Mouse (Mus musculus) kidney, adult 2 months (tissue): Measurements from ENCODE around the gene Dock4. TPM values are rescaled to one million over a fixed set of nuclear protein-coding genes. Genes with fewer than 3 reads are reported as not detected.

ENCODE experiments used
- DNase-seq: peaks from one replicate; pipeline ENCODE4 v3.0.0; 2021
- H3K27ac ChIP-seq: fragments of 200-500 bp; 2 replicates; pipeline ENCODE4 v1.5.1; 2012; ENCODE audit warnings: low read depth, low read length, control low read depth, inconsistent platforms; ENCODE audit not compliant: insufficient read depth
- H3K27me3 ChIP-seq: fragments of 200-500 bp; replicated peaks from 2 replicates; pipeline ENCODE4 v1.6.1; 2012; ENCODE audit warnings: mild to moderate bottlenecking, moderate library complexity, low read length, inconsistent platforms; ENCODE audit not compliant: control insufficient read depth, insufficient read depth
- H3K36me3 ChIP-seq: fragments of 200-500 bp; 2 replicates; pipeline ENCODE4 v1.6.1; 2012; ENCODE audit warnings: mild to moderate bottlenecking, moderate library complexity, low read length, inconsistent platforms; ENCODE audit not compliant: control insufficient read depth, insufficient read depth
- H3K4me1 ChIP-seq: fragments of 200-500 bp; 2 replicates; pipeline ENCODE4 v1.6.1; 2011; ENCODE audit warnings: low read length; ENCODE audit not compliant: control insufficient read depth, insufficient read depth
- H3K4me3 ChIP-seq: fragments of 200-500 bp; 2 replicates; pipeline ENCODE4 v1.5.1; 2011; ENCODE audit warnings: mild to moderate bottlenecking, low read depth, low read length, control low read depth; ENCODE audit not compliant: insufficient read depth
- CTCF ChIP-seq: fragments of 200-500 bp; conservative IDR thresholded peaks from 2 replicates; pipeline ENCODE4 v1.5.1; 2011; ENCODE audit warnings: low read depth, mild to moderate bottlenecking, control low read depth, low read length, moderate library complexity, mixed read lengths; ENCODE audit not compliant: insufficient read depth, insufficient read length
- POLR2A ChIP-seq: fragments of 200-500 bp; IDR thresholded peaks from one replicate; pipeline ENCODE4 v1.6.1; 2011; ENCODE audit warnings: low read depth, low read length, control low read depth
- WGBS: fragments of 180-500 bp; shearing (Covaris S2); methylation state at CpG from one replicate; pipeline ENCODE4 v1.1.7; 2018; 5-methylcytosine and 5-hydroxymethylcytosine counted together
- polyA plus RNA-seq: library from polyadenylated mRNA; depleted of rRNA; stranded (reverse); fragments of >200 nt; gene quantifications from 2 replicates; pipeline ENCODE4 v1.2.3, GENCODE M21; 2012; rRNA removed

The Dock4 gene
- polyA plus RNA-seq, 1 experiment, result 4.1 TPM

DNA sequence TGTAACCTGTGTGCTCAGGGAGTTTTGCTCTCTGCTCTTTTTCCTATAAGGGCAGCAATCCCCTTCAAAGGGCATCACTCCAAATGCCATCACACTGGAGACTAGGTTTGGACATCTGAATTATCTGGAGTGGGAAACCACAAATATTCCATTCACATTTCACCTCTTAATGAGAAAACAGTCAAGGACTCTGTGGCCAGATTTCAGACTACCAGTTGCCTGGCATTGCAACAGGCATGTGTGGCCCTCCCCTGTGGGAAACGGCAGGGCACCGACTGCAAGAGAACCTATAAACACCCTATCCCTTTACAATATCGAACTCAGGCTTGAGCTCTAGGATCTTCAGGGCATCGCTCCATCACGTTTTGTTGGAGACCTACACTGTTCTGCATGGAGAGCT is 448.9 kb downstream of the Dock4 start:
- WGBS, result 88% methylated on average over 5 of the region's 5 CpGs
- H3K4me1 ChIP-seq, result no peaks in the 10 kb centered on the region
- no peak for DNase-seq
- H3K27me3 ChIP-seq, result no peaks in the 10 kb centered on the region
- H3K36me3 ChIP-seq, result no peaks in the 10 kb centered on the region
- TF ChIP-seq POLR2A (no peak), CTCF (no peak)
- H3K4me3 ChIP-seq, result no peak overlapping the region
- no peak overlapping the region for H3K27ac ChIP-seq

Other genes starting within 250 kb of the Dock4 start
- gene Lsmem1, start 246.5 kb upstream of the Dock4 start, polyA plus RNA-seq, result 0.20 TPM in 1 of 2 replicates, not detected in the other
- gene Ifrd1, start 197.4 kb upstream of the Dock4 start, polyA plus RNA-seq, result 7.9 and 8.2 TPM in 2 replicates
- 5.9 and 7.3 TPM in 2 replicates for gene Zfp277, start 50 bp upstream of the Dock4 start, polyA plus RNA-seq